Mouse (Mus musculus) cerebellum, postnatal 36 days (tissue): ENCODE measurements around the gene Ap3b2.

Experiments
- DNase-seq, 2 experiments: peaks; one replicate each; pipeline ENCODE4 v3.0.0; 2021 to 2022; ENCODE audit warnings: mixed read lengths in 2 of 2

The Ap3b2 gene

GRCm38 (mm10) chr7:81475221-81475620, 18.5 kb downstream of the Ap3b2 start:
- DNase-seq: no peak

GRCm38 (mm10) chr7:81464906-81465450, 28.7 kb downstream of the Ap3b2 start:
- no peak for DNase-seq

- DNase-seq: no peak
Observed at GRCm38 (mm10) chr7:81464116-81464515, 29.6 kb downstream of the Ap3b2 start.

- no peak for DNase-seq
Observed at GRCm38 (mm10) chr7:81462815-81463214, 30.9 kb downstream of the Ap3b2 start.

DNA sequence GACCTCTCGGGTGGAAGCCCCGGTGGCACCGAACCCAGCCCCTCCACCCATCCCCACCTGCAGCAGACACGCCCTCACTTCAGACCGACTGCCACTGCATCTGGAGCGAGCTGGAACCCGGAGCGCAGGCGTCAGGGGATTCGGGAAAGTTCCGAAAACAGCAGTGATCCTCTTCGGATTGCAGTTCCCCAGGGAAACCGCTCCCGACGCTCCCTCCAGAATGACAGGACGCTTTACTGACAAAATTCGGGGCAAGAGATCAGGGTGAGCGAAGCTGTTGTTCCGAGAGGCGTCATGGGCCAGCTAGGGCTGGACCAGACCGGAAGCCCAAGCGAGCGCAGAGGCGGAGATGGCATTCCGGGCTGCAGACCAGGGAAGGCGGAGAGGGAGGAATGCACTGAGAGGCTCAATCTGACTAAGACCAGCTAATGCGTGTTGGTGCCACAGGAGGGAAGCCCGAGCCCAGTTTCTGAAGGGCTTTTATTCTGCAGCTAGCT, 38.5 kb downstream of the Ap3b2 start, which contains the start of gene Cpeb1:
Gene Cpeb1 (minus strand): TSS at position 311 of the 497 bp plus-strand sequence.
- DNase-seq: peak; percentile 51 to 55

GRCm38 (mm10) chr7:81454331-81455039, 39.2 kb downstream of the Ap3b2 start:
- peak; percentile 44 to 63 for DNase-seq

- peak; percentile 28 to 34 for DNase-seq
Observed at GRCm38 (mm10) chr7:81453443-81454274, 40.1 kb downstream of the Ap3b2 start.

DNA sequence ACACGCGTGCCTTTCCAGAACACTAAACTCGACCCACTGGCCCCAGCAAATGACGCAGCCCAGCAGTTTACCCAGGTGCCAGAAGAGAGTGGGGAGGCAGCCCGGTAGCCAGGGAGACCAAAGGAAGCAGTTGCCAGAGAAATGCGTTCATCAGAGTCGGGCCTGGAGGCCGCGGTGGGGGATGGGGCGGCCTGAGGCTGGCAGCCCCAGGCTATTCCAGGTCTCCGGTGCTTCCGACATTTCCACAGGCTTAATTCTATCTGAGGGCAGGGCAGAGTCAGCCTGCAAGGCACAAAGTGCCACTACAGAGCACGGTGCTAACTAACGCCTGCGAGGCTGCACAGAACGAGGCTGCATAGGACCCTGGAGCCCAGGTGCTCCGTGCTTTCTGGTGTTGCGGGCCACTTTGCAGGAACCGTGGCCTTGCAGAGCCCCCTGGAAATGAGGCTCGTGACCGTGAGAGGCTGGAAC, 40.7 kb downstream of the Ap3b2 start:
- DNase-seq: no peak
